Mouse (Mus musculus): ENCODE measurements around the gene Nt5c2.

GRCm38 (mm10) chr19:46849443-46849997, 165.4 kb downstream of the Nt5c2 start:
- TF ChIP-seq CTCF (IDR thresholded peaks at IDR 0.05; ENCODE audit: insufficient read depth, low read length) = no peak
- no peak for TF ChIP-seq POLR2A (IDR thresholded peaks at IDR 0.05; ENCODE audit: borderline replicate concordance, extremely low read depth, low read depth, low read length)

Measured in lung, adult 2 months (tissue).